Mouse (Mus musculus) brain, embryonic 14.5 days (tissue): ENCODE data around the gene Aurkb.

ENCODE experiments used
- CTCF ChIP-seq: fragments of 200-500 bp; IDR thresholded peaks from 2 replicates; pipeline ENCODE4 v1.5.1; 2012; ENCODE audit warnings: inconsistent platforms, mild to moderate bottlenecking, moderate library complexity, borderline replicate concordance; ENCODE audit not compliant: insufficient read depth, insufficient read length; ENCODE audit errors: extremely low read depth
- POLR2A ChIP-seq: fragments of 200-500 bp; IDR thresholded peaks from 2 replicates; pipeline ENCODE4 v1.6.1; 2012; ENCODE audit warnings: mild to moderate bottlenecking, inconsistent platforms, borderline replicate concordance; ENCODE audit not compliant: poor library complexity, insufficient read depth, insufficient read length, severe bottlenecking; ENCODE audit errors: extremely low read depth

GRCm38 (mm10) chr11:69036486-69037230 is 8.8 kb upstream of the Aurkb start:
- TF ChIP-seq CTCF: no peak
- TF ChIP-seq POLR2A: no peak
